Mouse (Mus musculus): ENCODE results near the gene Phka2.

DNA sequence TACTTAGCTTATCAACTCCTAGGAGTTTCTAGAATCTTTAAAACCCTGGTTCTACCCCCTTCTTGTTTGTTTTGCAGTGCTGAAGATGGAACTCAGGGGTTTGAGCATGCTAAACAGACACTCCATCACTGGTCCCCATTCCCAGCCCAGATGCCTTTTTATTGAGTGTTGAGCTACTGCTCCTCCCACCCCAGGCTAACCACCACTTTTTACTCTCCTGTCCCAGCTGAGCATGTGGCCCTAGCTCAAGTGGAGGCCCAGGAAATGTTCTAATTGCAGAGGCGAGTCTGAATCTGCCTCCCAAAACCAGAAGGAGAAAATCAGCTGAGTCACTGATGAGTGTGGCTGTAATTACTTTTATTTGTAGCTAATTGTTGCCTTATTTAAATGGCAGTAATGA is 83.1 kb downstream of the Phka2 start:
- TF ChIP-seq CTCF (IDR thresholded peaks at IDR 0.05; ENCODE audit: low read depth, low read length): no peak
- no peak for TF ChIP-seq POLR2A (IDR thresholded peaks at IDR 0.05; ENCODE audit: extremely low read depth, insufficient read depth, low read length)
